Mouse (Mus musculus) brain, embryonic 14.5 days (tissue): ENCODE measurements around the gene Sox5.

Source experiments
- CTCF ChIP-seq: fragments of 200-500 bp; IDR thresholded peaks from 2 replicates; pipeline ENCODE4 v1.5.1; 2012; ENCODE audit warnings: inconsistent platforms, mild to moderate bottlenecking, moderate library complexity, borderline replicate concordance; ENCODE audit not compliant: insufficient read depth, insufficient read length; ENCODE audit errors: extremely low read depth
- POLR2A ChIP-seq: fragments of 200-500 bp; IDR thresholded peaks from 2 replicates; pipeline ENCODE4 v1.6.1; 2012; ENCODE audit warnings: mild to moderate bottlenecking, inconsistent platforms, borderline replicate concordance; ENCODE audit not compliant: poor library complexity, insufficient read depth, insufficient read length, severe bottlenecking; ENCODE audit errors: extremely low read depth

- no peak for TF ChIP-seq CTCF
- no peak for TF ChIP-seq POLR2A
Observed at GRCm38 (mm10) chr6:144648896-144649295, 132.9 kb downstream of the Sox5 start.
